Mouse (Mus musculus) stomach, embryonic 14.5 days (tissue): ENCODE measurements at regions not wholly inside any gene's neighbourhood (a gene's known extent, or its start where the extent isn't known, plus 50 kb on each side); places are given as distances from the start of the nearest gene placed in this dataset.

Source experiments
- ATAC-seq: fragments of 200-750 bp; cut with Nextera tagmentation; 2 replicates; pipeline ENCODE4 v1.8.0; 2017; ENCODE audit warnings: low read depth, moderate TSS enrichment; ENCODE audit not compliant: insufficient number of reproducible peaks, insufficient read depth, low FRiP score
- H3K27ac ChIP-seq: fragments of 300-500 bp; sonication (generic); 2 replicates; pipeline ENCODE4 v1.5.1; 2014; ENCODE audit warnings: mild to moderate bottlenecking, low read length, moderate library complexity, mixed read lengths
- H3K27me3 ChIP-seq: fragments of 300-500 bp; sonication (generic); 2 replicates; pipeline ENCODE4 v1.6.1; 2014; ENCODE audit warnings: low read length, control low read depth, mixed read lengths; ENCODE audit not compliant: control insufficient read depth, insufficient read depth
- H3K36me3 ChIP-seq: fragments of 300-500 bp; sonication (generic); 2 replicates; pipeline ENCODE4 v1.6.1; 2014; ENCODE audit warnings: mild to moderate bottlenecking, control low read depth, low read length, moderate library complexity, mixed read lengths; ENCODE audit not compliant: control insufficient read depth, insufficient read depth
- H3K4me1 ChIP-seq: fragments of 300-500 bp; sonication (generic); 2 replicates; pipeline ENCODE4 v1.6.1; 2014; ENCODE audit warnings: low read length, control low read depth, mixed read lengths; ENCODE audit not compliant: control insufficient read depth, insufficient read depth
- H3K4me2 ChIP-seq: fragments of 300-500 bp; sonication (generic); replicated peaks from 2 replicates; pipeline ENCODE4 v1.6.1; 2014; ENCODE audit warnings: low read depth, low read length, control low read depth
- H3K4me3 ChIP-seq: fragments of 300-500 bp; sonication (generic); 2 replicates; pipeline ENCODE4 v1.5.1; 2014; ENCODE audit warnings: low read depth, low read length, control low read depth
- H3K9ac ChIP-seq: fragments of 300-500 bp; sonication (generic); replicated peaks from 2 replicates; pipeline ENCODE4 v1.6.1; 2014; ENCODE audit warnings: low read depth, mild to moderate bottlenecking, control low read depth, low read length, moderate library complexity, mixed read lengths
- H3K9me3 ChIP-seq: fragments of 300-500 bp; sonication (generic); 2 replicates; pipeline ENCODE4 v1.6.1; 2016; ENCODE audit warnings: low read depth, low read length, control low read depth; ENCODE audit not compliant: control insufficient read depth
- WGBS: fragments of 180-500 bp; shearing (Covaris S2); extraction: QIAGEN DNeasy Blood & Tissue Kit; methylation state at CpG from one replicate; pipeline ENCODE4 v1.1.7; 2014; 5-methylcytosine and 5-hydroxymethylcytosine counted together

DNA sequence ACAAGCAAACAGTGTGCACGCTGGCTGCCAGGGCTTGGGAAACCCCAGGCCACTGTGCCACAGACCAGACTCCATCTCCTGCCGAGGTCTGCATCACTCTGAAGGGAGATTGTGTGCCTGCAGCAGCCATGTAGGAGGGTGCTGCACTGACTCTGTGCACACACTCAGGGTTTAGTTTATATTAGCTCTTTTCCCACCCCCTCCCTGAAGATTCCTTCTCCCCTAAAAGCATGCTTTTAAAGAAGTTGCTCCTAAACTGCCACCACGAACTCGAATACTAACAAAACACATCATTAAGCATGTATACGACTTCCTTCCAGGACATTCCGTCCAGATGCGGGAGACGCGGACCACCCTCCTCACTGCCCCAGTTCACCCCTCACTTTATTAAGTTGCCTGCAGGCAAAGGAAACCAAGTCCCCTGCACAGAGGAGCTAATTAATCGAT is 92.4 kb downstream of the Ets2 start:
- ATAC-seq: no peak
- Histone ChIP-seq H3K4me2 (no peak overlapping the region; the same call in 1 of the 2 replicates), H3K4me1 (peaks cover 4% of the 10 kb centered on the region; the same call in 1 of the 2 replicates), H3K27ac (no peak overlapping the region), H3K9ac (peak overlapping the region; percentile 30; the same call in 1 of the 2 replicates), H3K9me3 (no peaks in the 10 kb centered on the region), H3K36me3 (no peaks in the 10 kb centered on the region), H3K4me3 (no peak overlapping the region), H3K27me3 (no peaks in the 10 kb centered on the region)
- WGBS: 31% methylated on average over 10 of the region's 10 CpGs

DNA sequence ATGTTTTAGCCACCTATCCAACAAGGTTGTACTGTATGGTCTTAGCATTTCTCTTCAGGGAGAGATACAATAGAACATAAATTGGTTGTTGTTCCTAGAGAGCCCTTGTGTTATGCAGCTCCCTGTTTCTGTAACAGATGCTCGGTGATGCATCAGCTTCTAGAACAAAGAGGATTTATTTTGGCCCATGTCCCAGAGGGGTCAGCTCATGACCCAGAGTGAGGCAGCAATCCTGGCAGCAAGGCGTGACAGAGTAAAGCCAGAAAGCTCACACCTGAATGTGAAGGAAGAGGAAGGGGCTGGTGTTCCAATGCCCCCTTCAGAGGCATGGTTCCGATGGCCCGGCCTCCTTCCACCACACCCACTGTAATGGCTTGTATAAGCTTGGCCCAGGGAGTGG is 88.8 kb downstream of the Ets2 start:
- no peaks in the 10 kb centered on the region for H3K36me3 ChIP-seq
- no peaks in the 10 kb centered on the region for H3K27me3 ChIP-seq
- H3K9ac ChIP-seq: no peak overlapping the region
- H3K9me3 ChIP-seq: no peaks in the 10 kb centered on the region
- ATAC-seq: no peak
- H3K4me2 ChIP-seq: no peak overlapping the region
- 65% methylated on average over 4 of the region's 4 CpGs for WGBS
- H3K4me3 ChIP-seq: no peak overlapping the region
- H3K4me1 ChIP-seq: peaks cover 4% of the 10 kb centered on the region; the same call in 1 of the 2 replicates
- no peak overlapping the region for H3K27ac ChIP-seq

DNA sequence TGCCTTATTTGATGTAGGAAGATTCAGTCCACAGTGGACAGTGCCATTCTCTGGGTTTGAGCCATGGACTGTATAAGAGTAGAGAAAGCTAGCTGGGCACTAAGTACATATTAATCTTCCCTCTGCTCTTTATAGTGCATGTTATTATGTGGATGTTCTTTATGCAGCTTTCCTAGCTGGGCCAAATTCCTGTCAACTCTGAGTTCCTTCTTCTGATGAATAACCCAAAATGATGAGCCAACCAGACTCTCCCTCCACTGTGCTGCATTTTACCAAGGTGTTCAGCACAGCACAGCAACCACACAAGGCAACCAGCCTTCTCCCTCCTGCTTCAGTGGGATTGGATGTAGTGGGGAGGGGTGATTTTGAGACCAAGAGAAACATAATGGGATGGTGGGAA is 87.7 kb downstream of the Ets2 start:
- peak; percentile 28; the same call in 1 of the 2 replicates for ATAC-seq
- Histone ChIP-seq H3K9me3 (no peaks in the 10 kb centered on the region), H3K36me3 (no peaks in the 10 kb centered on the region), H3K9ac (no peak overlapping the region), H3K27ac (no peak overlapping the region), H3K4me2 (no peak overlapping the region), H3K27me3 (no peaks in the 10 kb centered on the region), H3K4me1 (peaks cover 4% of the 10 kb centered on the region; the same call in 1 of the 2 replicates), H3K4me3 (no peak overlapping the region)

DNA sequence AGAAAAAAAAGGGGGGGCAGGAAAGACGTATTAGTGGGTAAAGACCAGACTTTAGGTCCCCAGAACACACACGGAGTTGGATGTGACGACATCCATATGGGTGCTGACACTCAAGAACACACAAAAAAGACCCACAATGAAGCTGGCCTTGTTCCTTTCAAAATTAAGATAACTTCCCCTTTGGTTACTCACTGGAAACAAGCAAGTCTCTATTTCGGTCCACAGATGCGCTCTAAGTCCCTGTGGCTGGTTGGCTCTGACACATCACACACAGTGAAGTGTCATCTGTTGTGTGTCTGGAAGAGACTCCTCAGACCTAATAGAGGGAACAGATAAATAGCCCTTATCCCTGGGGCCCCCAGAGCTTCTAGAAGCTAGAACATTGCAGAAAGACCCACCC is 79.8 kb downstream of the Ets2 start:
- Histone ChIP-seq H3K27ac (no peak overlapping the region), H3K4me3 (no peak overlapping the region), H3K4me2 (no peak overlapping the region), H3K4me1 (no peaks in the 10 kb centered on the region), H3K9me3 (no peaks in the 10 kb centered on the region), H3K36me3 (no peaks in the 10 kb centered on the region), H3K27me3 (no peaks in the 10 kb centered on the region), H3K9ac (no peak overlapping the region)
- WGBS: 70% methylated on average over 5 of the region's 5 CpGs
- ATAC-seq: no peak

DNA sequence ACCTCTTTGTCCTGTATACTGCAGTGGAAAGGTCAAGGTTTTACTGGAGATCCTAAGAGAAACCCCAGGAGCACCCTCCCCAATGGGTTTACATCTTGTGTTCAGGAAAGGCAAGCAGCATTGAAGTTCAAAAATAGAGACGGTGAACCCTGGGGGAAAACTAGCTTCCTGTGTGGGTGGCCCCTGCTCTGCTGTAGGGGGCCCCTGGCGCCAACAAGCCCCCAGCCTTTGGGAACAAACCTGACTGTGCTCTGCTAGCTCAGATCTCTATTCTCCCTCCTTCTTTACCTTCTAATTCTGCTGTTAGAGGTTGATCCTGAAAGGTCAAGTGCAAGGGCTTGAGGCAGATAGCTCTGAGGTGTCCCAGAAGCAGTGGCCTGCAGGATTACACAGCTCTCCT is 78.6 kb downstream of the Ets2 start:
- H3K4me1 ChIP-seq: no peaks in the 10 kb centered on the region
- no peak overlapping the region for H3K4me2 ChIP-seq
- no peak overlapping the region for H3K9ac ChIP-seq
- no peaks in the 10 kb centered on the region for H3K36me3 ChIP-seq
- ATAC-seq: no peak
- no peaks in the 10 kb centered on the region for H3K27me3 ChIP-seq
- H3K27ac ChIP-seq: no peak overlapping the region
- no peaks in the 10 kb centered on the region for H3K9me3 ChIP-seq
- WGBS: 71% methylated on average over 2 of the region's 2 CpGs
- H3K4me3 ChIP-seq: no peak overlapping the region

DNA sequence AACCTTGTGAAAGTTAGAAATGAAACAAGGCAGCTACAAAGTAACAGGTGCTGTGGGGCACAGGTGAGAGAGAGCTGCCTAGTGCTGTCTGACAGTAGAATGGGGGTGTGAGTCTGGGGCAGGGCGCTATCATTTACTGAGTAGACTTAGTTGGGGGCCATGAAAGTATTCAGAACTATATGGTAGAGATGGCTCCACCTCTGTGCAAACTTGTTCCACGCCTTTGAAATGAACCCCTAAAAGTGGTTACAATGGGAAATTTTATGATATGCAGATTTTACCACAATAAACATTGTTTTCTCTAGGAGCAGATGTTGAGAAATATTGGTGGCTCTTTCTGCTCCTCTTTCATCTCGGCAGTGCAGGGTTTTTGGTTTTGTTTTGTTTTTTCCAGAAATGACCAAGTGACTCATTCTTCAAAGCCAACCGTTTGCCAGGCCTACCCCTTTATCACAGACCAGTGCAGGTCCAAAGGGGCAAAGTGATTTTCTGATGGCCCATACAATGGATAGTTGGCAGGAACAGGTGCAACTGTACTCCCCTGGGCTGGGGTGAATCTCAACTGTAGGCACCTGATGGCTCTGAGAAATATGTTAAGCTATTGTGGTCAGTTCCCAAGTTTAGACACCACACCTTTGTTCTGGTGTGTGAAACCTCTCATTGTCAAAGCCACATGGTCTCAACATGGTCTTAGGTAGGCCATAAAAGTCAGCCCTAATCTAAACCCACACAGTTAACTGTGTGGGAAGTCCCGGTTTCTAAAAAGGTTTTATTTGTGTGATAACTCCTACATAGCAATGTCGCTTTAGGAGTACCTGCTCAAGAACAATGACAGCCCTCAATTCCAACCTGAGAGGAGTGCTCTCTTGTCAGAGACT is 77.2 kb downstream of the Ets2 start:
- Histone ChIP-seq H3K4me2 (no peak overlapping the region), H3K4me1 (no peaks in the 10 kb centered on the region), H3K36me3 (no peaks in the 10 kb centered on the region), H3K9ac (no peak overlapping the region), H3K27me3 (no peaks in the 10 kb centered on the region), H3K27ac (no peak overlapping the region), H3K4me3 (no peak overlapping the region), H3K9me3 (no peaks in the 10 kb centered on the region)
- WGBS: 82% methylated on average over 6 of the region's 6 CpGs
- ATAC-seq: no peak

DNA sequence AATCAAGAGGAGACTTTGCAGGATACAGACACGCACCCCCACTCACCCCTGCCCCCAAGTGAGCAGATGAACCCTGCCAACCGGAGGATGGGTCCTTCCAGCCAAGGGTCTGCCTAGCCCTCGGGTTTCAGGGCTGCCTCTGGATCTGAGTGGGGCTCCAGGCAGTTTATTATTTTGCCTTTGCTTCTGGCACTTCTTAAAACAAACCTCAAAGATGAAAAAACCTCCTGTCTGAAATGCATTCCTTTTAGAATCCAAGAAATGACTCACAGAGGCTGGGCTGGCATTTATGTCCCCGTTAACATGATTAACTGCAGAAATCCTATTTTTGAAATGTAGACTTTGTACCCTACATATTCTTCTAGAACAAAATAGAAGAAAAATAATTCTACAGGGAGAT is 76.3 kb downstream of the Ets2 start:
- no peak overlapping the region for H3K9ac ChIP-seq
- no peaks in the 10 kb centered on the region for H3K27me3 ChIP-seq
- H3K27ac ChIP-seq: 0 out of 2 replicates have a peak overlapping the region, but pooled peaks have one; percentile 18
- H3K36me3 ChIP-seq: no peaks in the 10 kb centered on the region
- H3K4me1 ChIP-seq: no peaks in the 10 kb centered on the region
- no peak for ATAC-seq
- no peak overlapping the region for H3K4me2 ChIP-seq
- WGBS: 32% methylated on average over 4 of the region's 4 CpGs
- H3K4me3 ChIP-seq: no peak overlapping the region
- H3K9me3 ChIP-seq: no peaks in the 10 kb centered on the region

DNA sequence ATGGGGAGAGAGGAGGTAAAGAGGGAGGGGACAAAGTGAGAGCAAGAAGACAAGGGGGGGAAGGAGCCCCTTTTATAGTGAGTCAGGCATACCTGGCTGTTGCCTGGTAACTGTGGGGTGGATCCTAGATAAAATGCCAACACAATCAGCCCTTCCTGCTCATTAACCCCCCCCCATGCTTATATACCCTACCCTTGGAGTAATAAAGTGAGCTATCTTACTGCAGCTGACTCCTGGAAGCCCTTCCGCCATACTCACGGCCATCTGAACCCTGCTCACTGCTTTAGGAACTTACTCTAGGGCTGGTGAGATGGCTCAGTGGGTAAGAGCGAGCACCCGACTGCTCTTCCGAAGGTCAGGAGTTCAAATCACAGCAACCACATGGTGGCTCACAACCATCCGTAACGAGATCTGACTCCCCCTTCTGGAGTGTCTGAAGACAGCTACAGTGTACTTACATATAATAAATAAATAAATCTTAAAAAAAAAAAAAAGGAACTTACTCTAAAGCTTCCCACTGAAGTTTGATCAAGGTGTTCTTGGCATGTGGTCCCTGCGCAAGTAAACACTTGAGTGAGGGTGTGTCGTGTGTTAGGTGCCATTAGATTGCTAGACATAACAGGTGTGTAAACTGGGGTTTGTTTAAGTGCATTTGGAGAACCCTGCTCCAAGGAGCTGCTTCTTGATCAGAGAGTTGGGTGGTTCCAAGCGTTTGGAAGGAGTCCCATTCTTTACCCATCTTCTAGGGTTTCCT is 74.9 kb downstream of the Ets2 start:
- no peak overlapping the region for H3K27ac ChIP-seq
- H3K27me3 ChIP-seq: no peaks in the 10 kb centered on the region
- 84% methylated on average over 10 of the region's 10 CpGs for WGBS
- ATAC-seq: no peak
- no peaks in the 10 kb centered on the region for H3K4me1 ChIP-seq
- no peak overlapping the region for H3K4me2 ChIP-seq
- H3K9ac ChIP-seq: no peak overlapping the region
- no peaks in the 10 kb centered on the region for H3K9me3 ChIP-seq
- H3K4me3 ChIP-seq: no peak overlapping the region
- H3K36me3 ChIP-seq: no peaks in the 10 kb centered on the region
